Mouse (Mus musculus) A20 (cell line): Measurements from ENCODE around the gene Npy1r.

Experiments
- DNase-seq: peaks from one replicate; pipeline ENCODE4 v3.0.0-alpha.2; 2011; ENCODE audit warnings: low read depth, low spot score

The Npy1r gene

DNA sequence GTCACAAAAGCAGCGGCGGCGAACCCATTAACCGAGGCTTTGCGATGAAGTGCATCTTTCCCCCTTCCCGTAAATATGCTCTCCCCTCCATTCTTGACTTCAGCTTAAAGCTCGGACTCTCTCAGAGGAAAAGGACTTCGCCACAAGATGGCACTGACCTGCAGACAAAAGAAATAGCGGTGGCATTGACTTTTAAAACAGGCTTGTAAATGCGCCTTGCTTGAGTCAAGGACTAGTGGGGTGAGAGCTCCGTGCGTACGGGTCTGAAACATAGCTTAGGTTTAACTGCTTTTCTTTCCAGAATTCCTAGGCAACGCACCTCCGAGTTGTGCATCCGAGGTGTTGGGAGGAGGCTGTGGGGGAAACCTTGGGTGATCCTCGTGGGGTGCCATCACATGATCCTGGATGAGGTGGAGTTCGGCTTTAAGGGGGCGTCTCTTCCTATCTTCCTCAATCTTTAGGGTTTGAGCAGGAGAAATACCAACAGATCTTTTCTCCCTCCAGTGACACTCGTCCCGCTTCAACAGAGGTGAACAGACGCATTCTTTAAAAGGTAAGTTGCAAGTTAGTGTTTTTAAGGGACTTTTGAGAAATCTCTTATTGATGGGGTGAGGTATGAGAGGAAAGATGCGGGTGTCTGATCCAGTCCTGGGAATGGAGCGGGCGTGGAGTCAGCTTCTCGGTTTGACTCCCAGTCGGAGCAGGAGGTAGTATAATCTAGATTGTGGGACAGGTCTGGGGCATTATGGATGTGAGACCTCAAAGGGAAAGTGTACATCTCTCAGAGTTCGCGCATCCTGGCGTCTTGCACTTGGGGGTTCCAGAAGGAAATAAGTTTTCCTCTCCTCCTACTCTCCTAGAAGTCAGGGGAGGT, at the start of gene Npy1r:
TSS of gene Npy1r (plus strand) at position 223 of the 874 bp plus-strand sequence.
- DNase-seq, result no peak

DNA sequence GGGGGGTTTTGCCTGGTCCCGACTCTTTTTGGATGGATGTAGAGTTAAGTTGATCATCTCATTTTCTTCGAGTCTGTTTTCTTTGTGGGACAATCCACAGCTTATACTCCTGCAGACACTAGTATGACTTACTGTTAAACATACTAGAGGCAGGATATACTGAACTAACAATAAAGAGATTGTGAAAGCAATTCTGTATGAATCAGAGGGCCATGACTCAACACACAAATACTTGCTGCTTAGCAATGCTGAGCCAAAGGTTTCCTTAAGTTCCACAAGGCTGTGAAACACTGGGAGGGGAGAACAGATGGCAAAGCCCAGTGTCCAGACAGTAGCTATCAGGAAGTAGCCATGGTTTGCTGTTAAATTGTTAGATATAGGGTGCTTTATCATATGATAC, 15.7 kb upstream of the Npy1r start:
- no peak for DNase-seq

DNA sequence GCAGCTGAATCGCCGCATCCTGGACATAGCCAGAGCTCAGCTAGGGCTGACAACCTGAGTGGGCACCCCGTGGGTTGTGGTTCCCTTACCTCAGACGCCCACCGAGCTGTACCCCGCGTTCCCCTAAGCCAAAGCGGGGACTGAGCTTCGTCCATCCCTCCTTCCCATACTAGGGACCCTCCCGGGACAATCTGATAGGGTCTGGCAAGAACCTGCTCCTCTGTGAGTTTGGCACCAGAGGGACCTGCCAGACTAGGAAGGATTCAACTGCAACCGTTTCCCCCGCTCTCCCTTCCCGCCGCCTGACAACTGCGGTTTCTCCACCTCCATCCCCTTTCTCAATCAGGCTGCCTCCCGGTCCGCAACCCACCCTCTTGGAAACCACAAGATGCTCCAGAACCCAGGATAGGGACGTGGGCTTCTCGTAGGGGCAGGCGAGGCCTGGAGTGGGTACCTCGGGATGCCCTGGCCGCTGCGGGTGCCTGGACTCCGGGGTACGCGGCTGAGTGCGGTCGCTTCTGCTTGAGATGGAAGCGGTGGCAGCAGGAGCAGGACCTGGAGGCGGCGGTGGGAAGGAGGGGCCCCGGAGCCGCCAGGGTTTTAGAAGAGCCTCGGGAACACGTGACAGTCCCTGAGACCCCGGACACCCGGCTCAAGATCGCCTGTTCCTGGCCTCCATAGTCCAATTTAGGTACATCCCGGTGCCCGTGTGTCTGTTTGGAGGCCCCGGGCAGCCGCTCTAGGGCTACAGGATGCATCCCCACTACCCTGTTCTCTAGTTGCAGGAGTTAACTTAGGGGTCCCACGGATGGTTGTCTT, 9.3 kb upstream of the Npy1r start, which contains the start of gene Npy5r:
TSS of gene Npy5r (minus strand) at position 618 of the 819 bp plus-strand sequence.
- no peak for DNase-seq

GRCm38 (mm10) chr8:66688395-66688794, 8.6 kb upstream of the Npy1r start:
- no peak for DNase-seq

DNA sequence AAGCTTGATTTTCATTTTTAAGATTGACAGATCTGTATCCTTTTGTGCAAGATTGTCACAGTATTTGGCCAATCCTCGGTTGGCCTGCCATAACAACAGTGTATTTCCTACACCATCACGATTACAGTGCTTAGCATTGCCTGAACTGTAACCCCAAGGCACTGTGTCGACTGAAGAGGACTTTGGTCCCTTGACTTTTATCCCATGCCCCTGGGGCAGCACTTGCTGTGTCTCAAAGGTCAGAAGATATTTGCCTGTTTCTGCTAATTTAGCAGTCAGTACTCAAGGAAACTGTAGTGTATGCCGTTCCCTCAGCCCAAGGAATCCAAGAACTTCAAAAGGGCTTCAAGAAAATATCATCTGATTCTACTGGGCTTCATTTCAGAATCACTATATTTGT, 8.2 kb upstream of the Npy1r start:
- no peak for DNase-seq

DNA sequence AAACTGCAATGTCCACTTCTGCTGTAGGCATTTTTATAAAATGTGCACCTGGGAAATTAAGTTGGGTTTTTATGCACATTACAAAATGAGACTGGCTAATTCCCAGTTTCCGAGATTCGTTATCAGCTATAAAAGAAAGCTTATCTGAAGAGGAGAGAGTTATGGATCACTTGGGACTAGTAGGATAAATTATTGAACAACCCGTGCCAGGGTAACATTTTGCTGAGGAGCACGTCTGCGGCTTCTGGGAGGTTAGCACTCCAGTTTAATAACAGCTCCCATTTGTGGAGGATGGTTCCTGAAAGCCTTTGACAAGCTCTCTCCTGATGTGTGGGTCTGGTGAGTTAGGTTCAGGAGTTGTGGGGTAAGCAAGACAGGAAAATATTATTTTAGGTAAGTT, 6.6 kb upstream of the Npy1r start:
- no peak for DNase-seq

GRCm38 (mm10) chr8:66698011-66698410, 1.0 kb downstream of the Npy1r start:
- DNase-seq, result no peak

GRCm38 (mm10) chr8:66698782-66699181, 1.8 kb downstream of the Npy1r start:
- no peak for DNase-seq

DNA sequence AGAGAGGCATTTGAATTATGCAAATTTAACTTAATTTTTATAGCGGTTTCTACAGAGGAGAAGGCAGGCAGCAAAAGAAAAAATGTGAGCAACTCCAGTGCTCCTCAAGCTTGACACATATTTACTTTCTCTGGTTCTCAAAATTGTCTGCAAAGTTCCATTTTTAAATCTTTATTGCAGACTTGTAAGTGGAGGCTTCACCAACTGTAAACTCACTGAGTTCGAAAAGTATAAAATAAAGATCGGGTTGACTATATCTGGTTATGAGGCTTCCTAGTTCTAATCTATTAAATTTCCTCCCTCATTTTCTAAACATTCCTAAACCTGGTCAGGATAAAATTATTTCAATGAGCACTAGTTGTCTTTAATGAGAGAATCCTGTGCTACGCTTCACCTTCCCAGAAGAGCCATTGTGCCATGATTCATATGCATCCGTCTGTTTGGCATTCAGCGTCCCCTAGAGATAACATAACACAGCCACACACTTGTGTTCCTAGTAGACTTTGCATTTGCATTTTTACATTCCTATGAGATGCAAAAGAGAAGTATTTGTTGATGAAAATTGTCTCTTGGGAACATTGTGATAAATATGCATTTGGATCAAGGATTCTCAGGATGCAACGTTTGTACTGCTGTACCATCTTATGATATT, 17.5 kb downstream of the Npy1r start:
- DNase-seq, result no peak

DNA sequence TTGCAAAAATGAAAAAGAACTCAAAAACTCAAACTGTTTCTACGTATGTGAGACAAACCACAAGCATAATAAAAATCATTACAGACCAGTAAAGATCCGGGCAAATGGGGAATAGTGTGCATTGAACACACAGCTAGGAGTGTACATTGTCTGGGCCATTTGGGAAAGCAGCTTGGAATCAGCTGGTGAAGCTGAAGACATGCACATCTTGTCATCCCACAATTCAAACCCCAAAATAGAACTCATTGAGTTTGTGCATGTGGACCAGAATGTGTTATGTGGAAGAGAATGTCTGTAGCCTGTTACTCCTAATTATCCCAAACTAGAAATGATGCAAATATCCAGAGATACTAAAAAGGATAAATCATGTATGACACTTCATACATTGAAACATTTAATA, 25.8 kb downstream of the Npy1r start:
- DNase-seq, result no peak

- no peak for DNase-seq
Measured at GRCm38 (mm10) chr8:66729446-66729845, 32.5 kb downstream of the Npy1r start.

DNA sequence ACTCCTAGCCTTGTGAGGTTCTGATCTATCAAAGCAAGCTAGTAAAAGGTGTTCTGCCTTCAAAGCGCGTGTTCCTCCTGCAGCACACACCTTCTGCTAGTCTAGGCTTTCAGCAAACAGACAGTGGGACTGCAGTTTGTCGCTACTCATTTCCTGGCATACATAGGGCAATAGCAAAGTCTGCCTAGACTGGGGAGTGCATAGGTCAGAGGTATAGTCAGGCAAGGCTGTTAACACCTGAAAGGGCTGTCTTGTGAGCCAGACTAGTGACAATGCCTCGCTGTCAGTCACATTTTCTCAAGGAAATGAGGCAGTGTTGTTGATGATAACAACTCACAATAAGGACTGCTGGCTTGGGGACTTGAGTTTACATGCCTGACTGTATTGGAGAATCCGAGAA, 35.0 kb downstream of the Npy1r start:
- DNase-seq, result no peak

DNA sequence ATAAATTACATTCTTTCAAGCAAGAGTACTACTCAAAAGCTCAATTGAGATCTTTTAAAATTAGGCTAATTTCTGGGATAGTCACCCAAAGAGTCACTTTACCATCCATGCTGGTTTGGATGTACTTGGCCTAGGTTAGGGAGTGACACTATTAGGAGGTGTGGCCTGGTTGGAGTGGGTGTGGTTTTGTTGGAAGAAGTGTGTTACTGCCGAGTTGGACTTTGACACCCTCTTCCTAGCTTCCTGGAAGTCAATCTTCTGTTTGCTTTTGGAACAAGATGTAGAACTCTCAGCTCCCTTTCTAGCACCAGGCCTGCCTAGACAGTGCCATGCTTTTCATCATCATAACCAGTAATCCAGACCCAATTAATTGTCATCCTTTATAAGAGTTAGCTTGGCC, 45.4 kb downstream of the Npy1r start:
- DNase-seq, result no peak

GRCm38 (mm10) chr8:66745612-66746011, 48.6 kb downstream of the Npy1r start:
- no peak for DNase-seq

DNA sequence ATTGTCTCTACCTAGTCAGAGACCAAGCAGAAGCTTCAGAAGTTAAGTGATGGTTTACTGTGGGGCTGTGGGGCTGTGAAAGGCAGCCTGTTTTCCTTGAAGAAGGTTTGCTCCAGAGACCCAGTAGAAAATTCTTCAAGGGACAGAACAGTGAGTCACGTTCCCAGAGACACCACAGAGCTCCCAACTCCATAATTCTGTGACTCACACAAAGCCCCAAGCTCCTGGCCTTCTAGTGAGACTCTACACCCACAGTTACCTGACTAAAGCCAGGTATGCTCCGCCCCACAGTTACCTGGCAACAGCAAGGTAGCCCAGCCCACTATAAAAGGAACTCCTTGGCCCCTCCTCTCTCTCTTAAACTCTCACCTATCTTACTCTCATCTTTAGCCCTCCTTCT, 54.6 kb downstream of the Npy1r start:
- DNase-seq, result no peak

DNA sequence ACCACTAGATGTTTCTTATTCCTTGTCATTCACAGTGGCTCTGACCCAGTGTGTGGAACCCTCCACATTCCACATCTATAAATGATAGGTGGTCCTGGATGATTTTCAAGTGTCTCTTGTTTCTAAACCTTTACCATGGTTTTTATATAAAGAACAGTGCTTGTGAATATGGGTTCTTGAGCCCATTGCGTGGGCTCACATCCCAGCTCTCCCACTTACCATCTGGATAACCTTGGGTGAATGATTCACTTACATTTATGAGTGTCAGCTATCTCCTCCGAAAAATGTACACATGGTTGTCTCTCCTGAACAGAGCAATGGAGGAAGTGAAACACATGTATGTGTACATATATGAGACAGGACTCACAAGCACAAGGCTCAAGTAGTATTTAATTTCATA, 59.2 kb downstream of the Npy1r start:
- no peak for DNase-seq
